Mouse (Mus musculus) gastrocnemius, postnatal 36 days (tissue): ENCODE data around the gene Tacc2. TPM values are rescaled to one million over a fixed set of nuclear protein-coding genes. Genes with fewer than 3 reads are reported as not detected.
"Not testable (repeated sequence)": the region's sequence is repeated elsewhere in the genome, so short reads cannot be mapped to it uniquely, and the experiment has no call there.

Source experiments
- DNase-seq, 2 experiments: peaks; one replicate each; pipeline ENCODE4 v3.0.0; 2022
- intact Hi-C: fragments of 180-260 bp; cut with DNase I; formaldehyde crosslinking; loops from one replicate; pipeline ENCODE4 v1.15.1; 2025
- long read RNA-seq, 2 experiments: library from polyadenylated mRNA; stranded (forward); transcript quantifications; one replicate each; pipeline ENCODE4 v2.0.0; 2021
- total RNA-seq, 2 experiments: library from RNA; stranded (reverse); gene quantifications; 2 replicates each; pipeline ENCODE4 v1.2.3; 2021

Gene Tacc2
- total RNA-seq, result 100 to 1,000 TPM; 495 to 686 TPM
- long read RNA-seq, experiment 1, partial matches to known transcripts, result 73 of 88 reads
- long read RNA-seq, experiment 1, other reads (novel, unspliced or antisense), result 12 of 88 reads
- long read RNA-seq, experiment 2, partial matches to known transcripts, result 92 of 139 reads
- long read RNA-seq, experiment 2, other reads (novel, unspliced or antisense), result 45 of 139 reads

DNA sequence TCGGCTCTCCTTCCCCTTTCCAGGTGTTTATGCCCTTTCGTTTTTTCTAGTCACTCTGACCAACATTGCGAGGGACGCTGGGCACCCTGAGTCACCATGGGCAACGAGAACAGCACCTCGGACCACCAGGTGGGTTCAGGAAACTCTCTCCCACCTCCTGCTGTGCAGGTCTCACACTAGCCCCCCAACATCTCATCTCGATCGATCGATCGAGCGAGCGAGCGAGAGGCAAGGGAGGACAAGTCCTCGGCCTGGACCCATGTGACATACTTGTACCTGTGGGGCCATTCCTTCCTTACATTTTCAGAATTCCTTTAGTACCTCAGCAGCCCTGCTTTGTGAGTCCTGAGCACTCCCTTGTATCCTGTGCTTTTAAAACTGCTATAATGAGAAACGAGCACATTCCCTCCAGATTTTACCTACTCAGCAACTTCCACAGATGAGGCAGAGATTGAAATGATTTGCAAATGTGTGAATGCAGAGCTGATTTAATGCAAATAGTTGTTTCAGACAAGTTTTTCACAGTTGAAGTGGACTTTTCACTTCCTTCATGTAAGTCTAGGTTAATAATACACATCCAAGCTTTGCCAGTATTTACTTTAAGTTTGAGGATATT, at the start of gene Tacc2:
TSS of gene Tacc2 (plus strand) at position 51 of the 616 bp plus-strand sequence.
- intact Hi-C loops, result no loop called here

GRCm38 (mm10) chr7:130531138-130531537, 46.1 kb upstream of the Tacc2 start:
- intact Hi-C loops, result loop anchor here (5.0 kb wide), 1 partner anchor 71 kb away; no protein-coding TSS in a partner anchor
- not testable (repeated sequence) for DNase-seq

More for the DNA sequence above, at the start of gene Tacc2:
- DNase-seq, result no peak

GRCm38 (mm10) chr7:130533316-130534260, 43.6 kb upstream of the Tacc2 start:
- intact Hi-C loops, result loop anchor here (5.0 kb wide), 1 partner anchor 69 kb away; no protein-coding TSS in a partner anchor

DNA sequence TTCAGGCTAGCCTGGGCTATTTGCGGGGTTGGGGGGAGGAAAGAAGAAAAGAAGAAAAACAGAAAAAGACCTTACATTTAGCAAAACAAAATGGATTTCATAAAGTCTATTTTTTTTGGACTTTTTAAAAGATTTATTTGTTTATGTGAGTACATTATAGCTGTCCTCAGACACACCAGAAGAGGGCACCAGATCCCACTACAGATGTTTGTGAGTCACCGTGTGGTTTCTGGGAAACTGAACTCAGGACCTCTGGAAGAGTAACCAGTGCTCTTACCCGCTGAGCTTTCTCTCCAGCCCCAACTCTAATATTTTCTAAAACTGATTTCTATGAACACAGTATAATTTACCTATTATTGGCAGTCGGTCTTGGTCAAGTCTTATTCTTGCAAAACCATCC, 42.1 kb upstream of the Tacc2 start:
- intact Hi-C loops, result loop anchor here (5.0 kb wide), 1 partner anchor 227 kb away; no protein-coding TSS in a partner anchor
- DNase-seq, result no peak

More at GRCm38 (mm10) chr7:130533316-130534260, 43.6 kb upstream of the Tacc2 start:
- peak; percentile 73 to 88 for DNase-seq

DNA sequence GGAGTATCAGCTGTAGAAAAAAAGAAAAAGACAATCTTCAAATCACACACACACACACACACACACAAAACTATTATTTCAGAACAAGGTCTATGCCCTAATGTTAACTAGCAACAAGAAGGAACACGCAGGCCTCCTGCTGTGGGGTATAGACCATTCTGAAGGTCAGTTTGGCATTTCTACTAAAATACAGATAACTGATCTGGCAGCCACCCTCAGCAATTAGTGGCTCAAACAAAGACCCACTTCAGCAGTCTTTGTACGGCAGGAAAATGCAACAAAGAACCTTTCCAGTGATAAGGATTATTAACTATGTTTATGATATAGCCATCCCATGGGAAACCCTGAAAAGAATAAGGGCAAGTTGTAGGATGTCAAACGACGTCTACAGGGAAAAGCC, 40.2 kb upstream of the Tacc2 start:
- intact Hi-C loops, result loop anchor here (5.0 kb wide), 1 partner anchor 225 kb away; no protein-coding TSS in a partner anchor
- DNase-seq, result no peak

DNA sequence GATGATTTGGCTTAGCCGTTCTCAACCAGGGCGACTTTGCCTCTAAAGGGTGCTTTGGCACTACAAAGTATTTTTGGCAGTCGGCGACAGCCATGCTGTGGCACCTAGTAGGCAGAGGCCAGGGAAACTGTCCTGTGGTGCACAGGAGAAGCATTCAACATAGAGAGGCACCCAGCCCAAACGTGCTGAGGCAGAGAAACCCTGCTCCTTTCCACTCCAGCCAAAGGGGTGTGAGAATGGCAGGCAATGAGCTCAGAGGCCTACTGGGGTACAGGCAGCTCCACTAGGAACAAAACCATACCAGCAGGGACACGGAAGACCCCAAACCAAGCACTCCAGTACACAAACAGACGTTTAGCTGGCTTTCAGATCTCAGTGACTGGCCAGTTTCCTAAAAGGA, 37.1 kb upstream of the Tacc2 start:
- intact Hi-C loops, result no loop called here
- DNase-seq, result no peak

- intact Hi-C loops, result no loop called here
- DNase-seq, result no peak
Measured at GRCm38 (mm10) chr7:130543181-130543580, 34.1 kb upstream of the Tacc2 start.

GRCm38 (mm10) chr7:130545401-130545800, 31.8 kb upstream of the Tacc2 start:
- intact Hi-C loops, result loop anchor here (5.0 kb wide), 1 partner anchor 57 kb away; no protein-coding TSS in a partner anchor
- no peak for DNase-seq

- intact Hi-C loops, result loop anchor here (5.0 kb wide), 1 partner anchor 56 kb away; no protein-coding TSS in a partner anchor
- DNase-seq, result no peak
Measured at GRCm38 (mm10) chr7:130545893-130546292, 31.3 kb upstream of the Tacc2 start.

DNA sequence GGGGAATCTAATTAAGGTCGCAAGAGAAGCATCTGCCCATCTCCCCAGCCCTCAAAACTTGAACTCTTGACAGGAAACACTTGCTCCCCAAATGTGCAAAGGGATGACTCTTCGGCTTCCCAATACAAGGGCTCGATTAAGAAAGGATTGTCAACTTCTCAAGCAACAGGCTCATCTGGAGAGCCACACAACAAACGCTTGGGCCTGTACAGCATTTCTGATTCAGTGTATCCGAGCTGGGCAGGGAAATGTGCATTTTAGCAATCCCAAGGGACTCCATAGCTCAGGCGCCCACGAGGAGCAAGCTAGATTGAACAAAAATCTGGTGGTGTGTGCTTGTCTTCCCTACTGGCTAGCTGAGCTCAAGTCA, 30.8 kb upstream of the Tacc2 start:
- intact Hi-C loops, result loop anchor here (5.0 kb wide), 1 partner anchor 56 kb away; no protein-coding TSS in a partner anchor
- DNase-seq, result no peak

- peak; percentile 87 to 92 for DNase-seq
- intact Hi-C loops, result loop anchor here (5.0 kb wide), 1 partner anchor 55 kb away; no protein-coding TSS in a partner anchor
Measured at GRCm38 (mm10) chr7:130546791-130547484, 30.3 kb upstream of the Tacc2 start.

- intact Hi-C loops, result loop anchor here (5.0 kb wide), 1 partner anchor 55 kb away; no protein-coding TSS in a partner anchor
- DNase-seq, result no peak
Measured at GRCm38 (mm10) chr7:130547635-130548175, 29.5 kb upstream of the Tacc2 start.

DNA sequence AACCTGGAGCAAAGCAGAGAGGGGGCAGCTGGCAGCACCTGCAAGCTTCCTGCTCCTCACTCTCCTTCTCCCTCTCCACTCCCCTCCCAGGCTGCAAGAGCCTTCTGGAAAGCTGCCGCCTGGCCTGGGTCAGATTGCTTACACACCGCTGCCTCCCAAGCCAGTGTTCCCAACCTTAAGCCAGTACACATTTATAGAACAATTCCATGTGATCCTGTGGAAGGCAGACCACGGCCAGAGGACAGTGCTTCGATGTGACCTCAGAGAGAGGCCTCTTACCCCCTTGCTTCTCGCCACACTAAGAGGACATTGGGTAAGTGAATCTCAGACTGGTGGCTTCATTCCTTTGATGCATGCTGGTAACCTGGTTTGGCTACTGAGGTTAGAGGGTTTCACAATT, 24.5 kb upstream of the Tacc2 start:
- intact Hi-C loops, result no loop called here

DNA sequence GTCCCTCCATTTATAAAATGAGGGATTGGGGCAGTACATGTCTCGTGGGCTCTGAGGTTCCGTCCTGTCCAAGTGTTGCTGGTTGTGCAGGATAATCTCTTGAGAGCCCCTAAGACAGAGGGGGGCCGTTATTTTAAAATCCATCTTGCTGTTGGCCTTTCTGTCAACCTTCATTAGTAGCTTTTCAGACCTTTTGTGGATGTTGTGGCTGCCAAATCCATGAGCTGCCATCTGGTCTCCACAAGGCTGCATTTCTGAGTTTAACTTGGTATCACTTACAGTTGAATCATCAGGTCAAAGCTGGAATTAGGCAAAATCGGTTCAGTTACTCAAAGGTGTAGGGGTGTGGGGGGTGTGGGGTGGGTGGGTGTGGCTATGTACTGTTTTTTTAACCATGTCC, 23.9 kb upstream of the Tacc2 start:
- no peak for DNase-seq
- intact Hi-C loops, result no loop called here

More for the DNA sequence above, 24.5 kb upstream of the Tacc2 start:
- DNase-seq, result peak; percentile 52 to 65

GRCm38 (mm10) chr7:130555597-130555996, 21.6 kb upstream of the Tacc2 start:
- intact Hi-C loops, result no loop called here
- DNase-seq, result no peak

GRCm38 (mm10) chr7:130558592-130558991, 18.6 kb upstream of the Tacc2 start:
- no peak for DNase-seq
- intact Hi-C loops, result no loop called here

GRCm38 (mm10) chr7:130560933-130561332, 16.3 kb upstream of the Tacc2 start:
- no peak for DNase-seq
- intact Hi-C loops, result no loop called here

GRCm38 (mm10) chr7:130563276-130563675, 14.0 kb upstream of the Tacc2 start:
- no peak for DNase-seq
- intact Hi-C loops, result no loop called here

GRCm38 (mm10) chr7:130563880-130564279, 13.4 kb upstream of the Tacc2 start:
- intact Hi-C loops, result no loop called here
- DNase-seq, result no peak

GRCm38 (mm10) chr7:130564596-130564995, 12.6 kb upstream of the Tacc2 start:
- no peak for DNase-seq
- intact Hi-C loops, result no loop called here
